Mouse (Mus musculus) cerebellum, adult 2 months (tissue): ENCODE data around the gene Nup133.

Experiments used
- CTCF ChIP-seq: fragments of 200-500 bp; IDR thresholded peaks from 2 replicates; pipeline ENCODE4 v1.5.1; 2011; ENCODE audit warnings: low read depth, mild to moderate bottlenecking, control low read depth, low read length, moderate library complexity, borderline replicate concordance; ENCODE audit not compliant: insufficient read depth
- POLR2A ChIP-seq: fragments of 200-500 bp; IDR thresholded peaks from 2 replicates; pipeline ENCODE4 v1.6.1; 2011; ENCODE audit warnings: low read length, control low read depth, borderline replicate concordance; ENCODE audit not compliant: insufficient read depth

- no peak for TF ChIP-seq CTCF
- TF ChIP-seq POLR2A = no peak
These were observed 12.3 kb upstream of the Nup133 start for GRCm38 (mm10) chr8:123961371-123961770.
